Mouse (Mus musculus) stomach, postnatal 0 days (tissue): ENCODE measurements around the gene Use1. TPM values are rescaled to one million over a fixed set of nuclear protein-coding genes. Genes with fewer than 3 reads are reported as not detected.

Experiments
- ATAC-seq: fragments of 200-750 bp; cut with Nextera tagmentation; 2 replicates; pipeline ENCODE4 v1.8.0; 2017; ENCODE audit not compliant: low FRiP score, low TSS enrichment
- DNase-seq: peaks from one replicate; pipeline ENCODE4 v3.0.0-alpha.2; 2016; ENCODE audit warnings: low spot score
- H3K27ac ChIP-seq: fragments of 300-500 bp; sonication (generic); replicated peaks from 2 replicates; pipeline ENCODE4 v1.5.1; 2014; ENCODE audit warnings: mild to moderate bottlenecking, control low read depth
- H3K27me3 ChIP-seq: fragments of 300-500 bp; sonication (generic); 2 replicates; pipeline ENCODE4 v1.6.1; 2014; ENCODE audit warnings: low read length; ENCODE audit not compliant: control insufficient read depth, insufficient read depth
- H3K36me3 ChIP-seq: fragments of 300-500 bp; sonication (generic); 2 replicates; pipeline ENCODE4 v1.6.1; 2014; ENCODE audit warnings: low read length, mixed read lengths; ENCODE audit not compliant: control insufficient read depth, insufficient read depth
- H3K4me1 ChIP-seq: fragments of 300-500 bp; sonication (generic); replicated peaks from 2 replicates; pipeline ENCODE4 v1.6.1; 2014; ENCODE audit warnings: antibody characterized with exemption; ENCODE audit not compliant: control insufficient read depth, insufficient read depth
- H3K4me2 ChIP-seq: fragments of 300-500 bp; sonication (generic); replicated peaks from 2 replicates; pipeline ENCODE4 v1.6.1; 2014; ENCODE audit warnings: low read depth, mild to moderate bottlenecking, control low read depth, moderate library complexity
- H3K4me3 ChIP-seq: fragments of 300-500 bp; sonication (generic); 2 replicates; pipeline ENCODE4 v1.5.1; 2014; ENCODE audit warnings: low read depth, low read length, control low read depth
- H3K9ac ChIP-seq: fragments of 300-500 bp; sonication (generic); 2 replicates; pipeline ENCODE4 v1.6.1; 2014; ENCODE audit warnings: mild to moderate bottlenecking, low read length, control low read depth, mixed read lengths
- H3K9me3 ChIP-seq: fragments of 300-500 bp; sonication (generic); 2 replicates; pipeline ENCODE4 v1.6.1; 2016; ENCODE audit warnings: low read length; ENCODE audit not compliant: control insufficient read depth
- CTCF ChIP-seq: IDR thresholded peaks from 2 replicates; pipeline ENCODE4 v1.5.1; 2016; ENCODE audit warnings: antibody characterized with exemption, low read depth, mild to moderate bottlenecking, moderate library complexity
- EP300 ChIP-seq: optimal IDR thresholded peaks from 2 replicates; pipeline ENCODE3; 2016; ENCODE audit warnings: antibody characterized with exemption
- WGBS: fragments of 180-500 bp; shearing (Covaris S2); extraction: QIAGEN DNeasy Blood & Tissue Kit; methylation state at CpG from one replicate; pipeline ENCODE4 v1.1.7; 2014; 5-methylcytosine and 5-hydroxymethylcytosine counted together
- polyA plus RNA-seq: library from polyadenylated mRNA; unstranded; fragments of >200 nt; fragmentation: Nextera tagmentation; extraction: Ambion mirVana; gene quantifications from 2 replicates; pipeline ENCODE4 v1.2.1, GENCODE M21; 2015

Use1 gene
- polyA plus RNA-seq, 1 experiment from 2014 or later: 97.1 TPM

DNA sequence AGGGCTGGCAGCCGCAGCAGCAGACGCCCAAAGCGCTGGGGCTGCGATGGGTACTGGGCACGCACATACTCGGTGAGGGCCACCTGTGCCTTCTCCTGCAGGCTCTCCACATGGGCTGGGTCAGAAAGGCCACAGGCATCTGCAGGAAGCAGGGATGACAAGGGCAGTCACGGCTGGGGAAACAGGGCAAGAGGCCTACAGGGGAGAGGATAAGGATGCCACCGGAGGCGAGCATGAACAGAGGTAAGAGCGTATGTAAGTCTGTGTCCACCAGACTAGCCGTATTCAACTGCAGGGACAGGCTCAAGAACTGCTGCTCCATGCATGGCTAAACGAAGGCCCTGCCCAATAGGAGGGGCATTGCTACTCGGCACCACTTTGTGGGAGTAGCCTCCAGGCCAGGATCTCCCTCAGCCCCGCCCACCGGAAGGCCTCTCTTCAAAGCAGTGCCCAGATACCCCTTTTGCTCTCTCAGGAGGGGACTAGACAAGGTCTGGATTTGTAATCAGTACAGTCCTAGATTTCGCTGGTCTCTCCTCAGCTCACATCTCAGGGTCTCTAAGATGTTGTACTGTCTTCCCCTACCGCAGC, 8.1 kb downstream of the Use1 start:
- ATAC-seq (no peak), DNase-seq (peak; percentile 53)
- no peaks in the 10 kb centered on the region for H3K27me3 ChIP-seq
- peaks cover 19% of the 10 kb centered on the region for H3K4me1 ChIP-seq
- H3K27ac ChIP-seq: no peak overlapping the region
- H3K9me3 ChIP-seq: no peaks in the 10 kb centered on the region
- no peak overlapping the region for H3K4me2 ChIP-seq
- H3K9ac ChIP-seq: no peak overlapping the region
- TF ChIP-seq EP300 (no peak), CTCF (no peak)
- H3K4me3 ChIP-seq: no peak overlapping the region
- peaks cover 13% of the 10 kb centered on the region for H3K36me3 ChIP-seq
- WGBS: 76% methylated on average over 17 of the region's 17 CpGs

- 0 out of 2 replicates have a peak overlapping the region, but pooled peaks have one; percentile 8 for H3K4me3 ChIP-seq
- H3K36me3 ChIP-seq: peaks cover 13% of the 10 kb centered on the region
- 14% methylated on average over 65 of the region's 74 CpGs for WGBS
- H3K27me3 ChIP-seq: no peaks in the 10 kb centered on the region
- H3K4me1 ChIP-seq: peaks cover 19% of the 10 kb centered on the region
- ATAC-seq (peak; percentile 50), DNase-seq (peak; percentile 90)
- H3K4me2 ChIP-seq: peak overlapping the region; percentile 39
- H3K9me3 ChIP-seq: no peaks in the 10 kb centered on the region
- TF ChIP-seq EP300: no peak
- peak; percentile 55 for TF ChIP-seq CTCF
- H3K27ac ChIP-seq: 0 out of 2 replicates have a peak overlapping the region, but pooled peaks have one; percentile 35
- peak overlapping the region; percentile 13 for H3K9ac ChIP-seq
These were observed 9.2 kb downstream of the Use1 start for GRCm38 (mm10) chr8:71375581-71376422.

- no peak for TF ChIP-seq CTCF
- no peak for TF ChIP-seq EP300
- H3K9ac ChIP-seq: no peak overlapping the region
- no peak overlapping the region for H3K4me3 ChIP-seq
- peaks cover 13% of the 10 kb centered on the region for H3K36me3 ChIP-seq
- H3K4me1 ChIP-seq: peaks cover 19% of the 10 kb centered on the region
- ATAC-seq (no peak), DNase-seq (no peak)
- no peaks in the 10 kb centered on the region for H3K27me3 ChIP-seq
- H3K4me2 ChIP-seq: peak overlapping the region; percentile 39
- WGBS: 63% methylated on average over 8 of the region's 8 CpGs
- no peak overlapping the region for H3K27ac ChIP-seq
- H3K9me3 ChIP-seq: no peaks in the 10 kb centered on the region
These were observed 9.9 kb downstream of the Use1 start for GRCm38 (mm10) chr8:71376423-71377030.

GRCm38 (mm10) chr8:71379008-71379407, 12.4 kb downstream of the Use1 start:
- no peak for TF ChIP-seq EP300
- TF ChIP-seq CTCF: peak; percentile 6; the same call in 1 of the 2 replicates
- peak overlapping the region; percentile 97 for H3K4me2 ChIP-seq
- H3K27ac ChIP-seq: no peak overlapping the region
- H3K36me3 ChIP-seq: peaks cover 5% of the 10 kb centered on the region
- no peaks in the 10 kb centered on the region for H3K9me3 ChIP-seq
- no peak overlapping the region for H3K4me3 ChIP-seq
- no peak for DNase-seq
- WGBS: 74% methylated on average over 4 of the region's 4 CpGs
- H3K4me1 ChIP-seq: peaks cover 25% of the 10 kb centered on the region
- H3K9ac ChIP-seq: no peak overlapping the region
- H3K27me3 ChIP-seq: no peaks in the 10 kb centered on the region
- ATAC-seq: no peak

- H3K9ac ChIP-seq: peak overlapping the region; percentile 90
- peak overlapping the region; percentile 97 for H3K4me2 ChIP-seq
- no peaks in the 10 kb centered on the region for H3K27me3 ChIP-seq
- peaks cover 4% of the 10 kb centered on the region; the same call in 1 of the 2 replicates for H3K36me3 ChIP-seq
- DNase-seq (no peak), ATAC-seq (no peak)
- TF ChIP-seq CTCF: no peak
- 0 out of 2 replicates have a peak overlapping the region, but pooled peaks have one; percentile 30 for H3K27ac ChIP-seq
- no peaks in the 10 kb centered on the region for H3K9me3 ChIP-seq
- WGBS: 51% methylated on average over 3 of the region's 3 CpGs
- peaks cover 25% of the 10 kb centered on the region for H3K4me1 ChIP-seq
- peak overlapping the region; percentile 95 for H3K4me3 ChIP-seq
These were observed 12.9 kb downstream of the Use1 start for GRCm38 (mm10) chr8:71379512-71380075.
